Mouse (Mus musculus): ENCODE measurements around the gene AC140267.1. TPM values are rescaled to one million over a fixed set of nuclear protein-coding genes. Genes with fewer than 3 reads are reported as not detected.

The AC140267.1 gene
- polyA plus RNA-seq (2015; fragmentation: Nextera tagmentation; extraction: Ambion mirVana), result not detected in 2 replicates

- Histone ChIP-seq H3K9me3 (no peaks in the 10 kb centered on the region), H3K9ac (peak within 1 kb of the TSS; percentile 92), H3K4me3 (peak within 1 kb of the TSS; percentile 89), H3K27ac (no peak within 1 kb of the TSS), H3K4me2 (peak within 1 kb of the TSS; percentile 91), H3K27me3 (no peaks in the 10 kb centered on the region), H3K36me3 (peaks cover 40% of the 10 kb centered on the region), H3K4me1 (replicated peaks) (peaks cover 20% of the 10 kb centered on the region)
- WGBS, result 96% methylated on average over 9 of the region's 9 CpGs
- no peak for ATAC-seq (ENCODE audit: low FRiP score)
Observed at GRCm38 (mm10) chr15:80235535-80235934, at the start of gene AC140267.1. Gene AC140267.1 (plus strand): TSS chr15:80235835.

DNA sequence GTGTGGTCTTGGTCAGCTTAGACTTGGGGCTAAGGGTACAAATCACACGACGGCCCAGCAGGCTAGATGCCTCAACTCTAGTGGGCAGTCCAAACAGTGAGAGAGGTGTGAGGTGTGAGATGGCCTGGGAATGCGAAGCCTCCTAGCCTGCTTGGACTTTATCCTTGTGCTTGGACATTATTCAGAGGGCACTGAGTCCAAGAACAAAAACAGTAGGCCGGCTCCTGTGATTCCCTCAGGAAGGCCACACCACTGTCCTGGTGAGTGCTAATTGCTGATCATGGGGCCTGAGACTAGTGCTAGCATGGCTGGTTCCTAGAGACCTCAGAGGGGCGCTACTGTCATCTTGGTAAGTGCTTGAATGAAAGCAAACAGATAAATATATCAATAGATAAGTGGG, 46.7 kb upstream of the AC140267.1 start:
- Histone ChIP-seq H3K4me2 (no peak overlapping the region), H3K36me3 (no peaks in the 10 kb centered on the region), H3K4me3 (no peak overlapping the region), H3K9ac (no peak overlapping the region), H3K27ac (no peak overlapping the region), H3K4me1 (replicated peaks) (peaks cover 32% of the 10 kb centered on the region), H3K27me3 (no peaks in the 10 kb centered on the region), H3K9me3 (no peaks in the 10 kb centered on the region)
- WGBS, result 85% methylated on average over 5 of the region's 5 CpGs
- ATAC-seq (ENCODE audit: low FRiP score), result no peak

- no peak overlapping the region for H3K4me3 ChIP-seq
- H3K9ac ChIP-seq, result no peak overlapping the region
- no peak overlapping the region for H3K4me2 ChIP-seq
- peaks cover 34% of the 10 kb centered on the region for H3K4me1 ChIP-seq (replicated peaks)
- H3K36me3 ChIP-seq, result no peaks in the 10 kb centered on the region
- no peaks in the 10 kb centered on the region for H3K9me3 ChIP-seq
- ATAC-seq (ENCODE audit: low FRiP score), result no peak
- H3K27ac ChIP-seq, result no peak overlapping the region
- WGBS, result 63% methylated on average over 4 of the region's 4 CpGs
- H3K27me3 ChIP-seq, result no peaks in the 10 kb centered on the region
Observed at GRCm38 (mm10) chr15:80190075-80190474, 45.6 kb upstream of the AC140267.1 start.

GRCm38 (mm10) chr15:80191585-80192245, 43.9 kb upstream of the AC140267.1 start:
- Histone ChIP-seq H3K4me1 (replicated peaks) (peaks cover 34% of the 10 kb centered on the region), H3K4me3 (no peak overlapping the region), H3K4me2 (no peak overlapping the region), H3K9me3 (no peaks in the 10 kb centered on the region), H3K36me3 (0 out of 2 replicates have a peak, but pooled peaks cover 2% of the 10 kb centered on the region), H3K27me3 (no peaks in the 10 kb centered on the region), H3K27ac (no peak overlapping the region), H3K9ac (no peak overlapping the region)
- WGBS, result 62% methylated on average over 8 of the region's 8 CpGs
- no peak for ATAC-seq (ENCODE audit: low FRiP score)

GRCm38 (mm10) chr15:80192246-80192585, 43.4 kb upstream of the AC140267.1 start:
- H3K4me2 ChIP-seq, result no peak overlapping the region
- peaks cover 4% of the 10 kb centered on the region; the same call in 1 of the 2 replicates for H3K36me3 ChIP-seq
- H3K4me1 ChIP-seq (replicated peaks), result peaks cover 34% of the 10 kb centered on the region
- H3K4me3 ChIP-seq, result no peak overlapping the region
- no peak for ATAC-seq (ENCODE audit: low FRiP score)
- 92% methylated on average over 6 of the region's 6 CpGs for WGBS
- H3K27ac ChIP-seq, result no peak overlapping the region
- H3K27me3 ChIP-seq, result no peaks in the 10 kb centered on the region
- H3K9me3 ChIP-seq, result no peaks in the 10 kb centered on the region
- H3K9ac ChIP-seq, result no peak overlapping the region

DNA sequence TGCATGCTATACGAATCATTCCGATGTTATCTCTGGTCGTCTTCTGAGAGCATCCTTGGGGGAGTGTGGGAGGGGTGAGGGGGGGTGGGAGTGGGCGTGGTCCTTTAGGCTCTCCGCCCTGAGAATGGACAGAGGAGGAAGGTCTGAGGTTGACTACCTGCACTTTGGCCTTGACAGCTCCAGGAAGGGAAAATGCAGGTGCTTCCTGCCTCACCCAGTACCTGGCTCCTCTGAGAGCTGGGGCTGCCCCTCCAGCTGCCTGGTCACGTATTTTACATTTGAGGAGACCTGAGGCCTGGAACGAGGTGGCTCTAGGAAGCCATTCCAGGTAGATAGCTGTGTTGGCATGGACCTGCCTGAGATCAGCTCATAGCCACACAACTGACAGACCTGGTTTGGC, 42.8 kb upstream of the AC140267.1 start:
- WGBS, result 92% methylated on average over 7 of the region's 7 CpGs
- ATAC-seq (ENCODE audit: low FRiP score), result no peak

GRCm38 (mm10) chr15:80199556-80199955, 36.1 kb upstream of the AC140267.1 start:
- Histone ChIP-seq H3K27me3 (no peaks in the 10 kb centered on the region), H3K4me3 (no peak overlapping the region), H3K9me3 (no peaks in the 10 kb centered on the region), H3K4me1 (replicated peaks) (peaks cover 3% of the 10 kb centered on the region), H3K27ac (no peak overlapping the region), H3K9ac (no peak overlapping the region), H3K4me2 (no peak overlapping the region), H3K36me3 (peaks cover 9% of the 10 kb centered on the region)
- WGBS, result 48% methylated on average over 2 of the region's 2 CpGs
- no peak for ATAC-seq (ENCODE audit: low FRiP score)

More for the DNA sequence above, 42.8 kb upstream of the AC140267.1 start:
- H3K4me2 ChIP-seq, result no peak overlapping the region
- no peak overlapping the region for H3K9ac ChIP-seq
- no peaks in the 10 kb centered on the region for H3K27me3 ChIP-seq
- H3K4me1 ChIP-seq (replicated peaks), result peaks cover 34% of the 10 kb centered on the region
- H3K9me3 ChIP-seq, result no peaks in the 10 kb centered on the region
- H3K4me3 ChIP-seq, result no peak overlapping the region
- no peak overlapping the region for H3K27ac ChIP-seq
- H3K36me3 ChIP-seq, result peaks cover 9% of the 10 kb centered on the region

GRCm38 (mm10) chr15:80202111-80202775, 33.4 kb upstream of the AC140267.1 start:
- no peak for ATAC-seq (ENCODE audit: low FRiP score)
- Histone ChIP-seq H3K27ac (no peak overlapping the region), H3K36me3 (peaks cover 4% of the 10 kb centered on the region), H3K4me2 (no peak overlapping the region), H3K9ac (no peak overlapping the region), H3K4me3 (no peak overlapping the region), H3K4me1 (replicated peaks) (peaks cover 3% of the 10 kb centered on the region), H3K9me3 (no peaks in the 10 kb centered on the region), H3K27me3 (no peaks in the 10 kb centered on the region)
- WGBS, result 87% methylated on average over 6 of the region's 6 CpGs

- Histone ChIP-seq H3K9me3 (no peaks in the 10 kb centered on the region), H3K4me1 (replicated peaks) (peaks cover 8% of the 10 kb centered on the region), H3K27ac (no peak overlapping the region), H3K4me2 (no peak overlapping the region), H3K9ac (no peak overlapping the region), H3K4me3 (no peak overlapping the region), H3K36me3 (no peaks in the 10 kb centered on the region; the same call in 1 of the 2 replicates), H3K27me3 (no peaks in the 10 kb centered on the region)
- no peak for ATAC-seq (ENCODE audit: low FRiP score)
- 40% methylated on average over 4 of the region's 4 CpGs for WGBS
Observed at GRCm38 (mm10) chr15:80203406-80203805, 32.2 kb upstream of the AC140267.1 start.

DNA sequence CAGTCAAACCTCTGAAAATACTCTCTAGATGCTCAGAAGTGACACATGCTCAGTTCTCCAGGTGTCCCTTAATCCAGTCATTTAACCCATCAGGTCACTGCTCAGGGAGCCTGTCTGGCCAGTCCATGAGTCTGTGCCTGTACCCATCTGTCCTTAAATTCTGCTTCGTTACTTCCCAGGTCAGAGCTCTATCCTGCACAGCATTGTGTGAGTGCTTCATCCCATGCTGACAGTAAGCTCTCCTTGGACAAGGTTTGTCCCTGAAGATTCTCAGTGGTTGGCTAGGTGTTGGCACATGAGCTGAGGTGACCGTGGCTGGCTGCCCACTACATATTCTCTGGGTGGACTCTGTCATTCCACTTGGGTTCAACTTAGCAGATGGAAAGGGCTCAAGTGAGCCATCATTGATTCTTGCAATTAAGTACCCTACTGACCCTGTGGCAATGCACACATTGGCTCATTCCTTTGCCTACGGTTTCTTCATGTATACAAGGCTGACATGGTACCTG, 29.5 kb upstream of the AC140267.1 start:
- Histone ChIP-seq H3K36me3 (peaks cover 7% of the 10 kb centered on the region), H3K27me3 (no peaks in the 10 kb centered on the region), H3K4me1 (replicated peaks) (peaks cover 11% of the 10 kb centered on the region), H3K27ac (no peak overlapping the region), H3K4me3 (no peak overlapping the region), H3K4me2 (no peak overlapping the region), H3K9ac (no peak overlapping the region), H3K9me3 (no peaks in the 10 kb centered on the region)
- no peak for ATAC-seq (ENCODE audit: low FRiP score)
- WGBS, result 93% methylated on average over 3 of the region's 3 CpGs

GRCm38 (mm10) chr15:80208446-80208845, 27.2 kb upstream of the AC140267.1 start:
- Histone ChIP-seq H3K36me3 (peaks cover 30% of the 10 kb centered on the region), H3K9ac (no peak overlapping the region), H3K4me1 (replicated peaks) (peaks cover 7% of the 10 kb centered on the region; the same call in 1 of the 2 replicates), H3K4me3 (no peak overlapping the region), H3K9me3 (no peaks in the 10 kb centered on the region), H3K27ac (peak overlapping the region; percentile 40; the same call in 1 of the 2 replicates), H3K4me2 (no peak overlapping the region), H3K27me3 (no peaks in the 10 kb centered on the region)
- WGBS, result 29% methylated on average over 4 of the region's 4 CpGs
- no peak for ATAC-seq (ENCODE audit: low FRiP score)

DNA sequence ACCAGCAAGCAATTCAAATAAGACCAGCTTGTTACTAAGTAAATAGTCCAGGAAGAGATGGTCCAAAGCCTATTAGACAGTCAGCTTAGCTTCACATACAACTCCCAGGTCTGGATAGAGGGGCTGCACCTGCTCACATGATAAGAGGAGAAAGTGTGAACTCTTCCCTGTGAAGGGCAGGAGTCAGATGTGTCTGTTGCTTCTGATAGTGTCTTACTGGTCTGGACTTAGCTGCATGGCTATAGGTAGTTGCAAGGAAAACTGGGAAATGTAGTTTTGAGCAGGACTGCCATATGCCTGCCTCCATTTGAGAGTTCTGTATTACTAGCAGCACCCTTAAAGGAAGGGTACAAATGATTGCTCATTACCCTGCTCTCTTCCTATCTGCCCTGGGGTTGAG, 21.9 kb upstream of the AC140267.1 start:
- Histone ChIP-seq H3K36me3 (peaks cover 53% of the 10 kb centered on the region), H3K4me3 (no peak overlapping the region), H3K27me3 (no peaks in the 10 kb centered on the region), H3K4me1 (replicated peaks) (0 out of 2 replicates have a peak, but pooled peaks cover 3% of the 10 kb centered on the region), H3K9ac (no peak overlapping the region), H3K9me3 (no peaks in the 10 kb centered on the region), H3K4me2 (no peak overlapping the region), H3K27ac (no peak overlapping the region)
- no peak for ATAC-seq (ENCODE audit: low FRiP score)
